Mouse (Mus musculus) ES-Bruce4 (cell line): Measurements from ENCODE around the gene Hoxa9.

Experiments
- CTCF ChIP-seq: IDR thresholded peaks from one replicate; pipeline ENCODE4 v1.8.1; 2011; ENCODE audit warnings: low read depth, low read length
- EP300 ChIP-seq: IDR thresholded peaks from 2 replicates; pipeline ENCODE4 v1.6.1; 2011; ENCODE audit warnings: low read depth, low read length; ENCODE audit not compliant: insufficient read depth

- no peak for TF ChIP-seq CTCF
- no peak for TF ChIP-seq EP300
These were observed 5.0 kb downstream of the Hoxa9 start for GRCm38 (mm10) chr6:52225612-52226568.
